Mouse (Mus musculus) midbrain, embryonic 16.5 days (tissue): ENCODE measurements around the gene Il15ra. TPM values are rescaled to one million over a fixed set of nuclear protein-coding genes. Genes with fewer than 3 reads are reported as not detected.
A peak's percentile ranks its signal among the peaks of the same experiment; 100 is the strongest.
"Not testable (repeated sequence)": the region's sequence is repeated elsewhere in the genome, so short reads cannot be mapped to it uniquely, and the experiment has no call there.

Source experiments
- ATAC-seq: fragments of 200-750 bp; cut with Nextera tagmentation; 2 replicates; pipeline ENCODE4 v1.8.0; 2017; ENCODE audit warnings: moderate TSS enrichment
- H3K27ac ChIP-seq: fragments of 300-500 bp; sonication (generic); 2 replicates; pipeline ENCODE4 v1.5.1; 2014; ENCODE audit warnings: mild to moderate bottlenecking, low read length, mixed read lengths
- H3K27me3 ChIP-seq: fragments of 300-500 bp; sonication (generic); 2 replicates; pipeline ENCODE4 v1.6.1; 2014; ENCODE audit warnings: low read depth, low read length, mixed read lengths; ENCODE audit not compliant: control insufficient read depth, insufficient read depth
- H3K36me3 ChIP-seq: fragments of 300-500 bp; sonication (generic); 2 replicates; pipeline ENCODE4 v1.6.1; 2014; ENCODE audit warnings: mild to moderate bottlenecking, low read length, moderate library complexity, mixed read lengths; ENCODE audit not compliant: control insufficient read depth, insufficient read depth
- H3K4me1 ChIP-seq: fragments of 300-500 bp; sonication (generic); 2 replicates; pipeline ENCODE4 v1.6.1; 2014; ENCODE audit warnings: mild to moderate bottlenecking, low read length, mixed read lengths; ENCODE audit not compliant: control insufficient read depth, insufficient read depth
- H3K4me2 ChIP-seq: fragments of 300-500 bp; sonication (generic); 2 replicates; pipeline ENCODE4 v1.6.1; 2014; ENCODE audit warnings: mild to moderate bottlenecking, low read length, mixed read lengths
- H3K4me3 ChIP-seq: fragments of 300-500 bp; sonication (generic); 2 replicates; pipeline ENCODE4 v1.5.1; 2014; ENCODE audit warnings: low read depth, mild to moderate bottlenecking, low read length, moderate library complexity, mixed read lengths
- H3K9ac ChIP-seq: fragments of 300-500 bp; sonication (generic); 2 replicates; pipeline ENCODE4 v1.6.1; 2014; ENCODE audit warnings: low read depth, low read length, mixed read lengths
- H3K9me3 ChIP-seq: fragments of 300-500 bp; sonication (generic); replicated peaks from 2 replicates; pipeline ENCODE4 v1.6.1; 2014; ENCODE audit warnings: mild to moderate bottlenecking, low read length, mixed read lengths; ENCODE audit not compliant: control insufficient read depth, poor library complexity, severe bottlenecking
- WGBS: fragments of 180-500 bp; shearing (Covaris S2); extraction: QIAGEN DNeasy Blood & Tissue Kit; methylation state at CpG from one replicate; pipeline ENCODE4 v1.1.7; 2014; 5-methylcytosine and 5-hydroxymethylcytosine counted together
- polyA plus RNA-seq: library from polyadenylated mRNA; unstranded; fragments of >200 nt; fragmentation: Nextera tagmentation; extraction: Ambion mirVana; gene quantifications from 2 replicates; pipeline ENCODE4 v1.2.1, GENCODE M21; 2015

The Il15ra gene
- polyA plus RNA-seq, 1 experiment from 2014 or later = 1.6 TPM

DNA sequence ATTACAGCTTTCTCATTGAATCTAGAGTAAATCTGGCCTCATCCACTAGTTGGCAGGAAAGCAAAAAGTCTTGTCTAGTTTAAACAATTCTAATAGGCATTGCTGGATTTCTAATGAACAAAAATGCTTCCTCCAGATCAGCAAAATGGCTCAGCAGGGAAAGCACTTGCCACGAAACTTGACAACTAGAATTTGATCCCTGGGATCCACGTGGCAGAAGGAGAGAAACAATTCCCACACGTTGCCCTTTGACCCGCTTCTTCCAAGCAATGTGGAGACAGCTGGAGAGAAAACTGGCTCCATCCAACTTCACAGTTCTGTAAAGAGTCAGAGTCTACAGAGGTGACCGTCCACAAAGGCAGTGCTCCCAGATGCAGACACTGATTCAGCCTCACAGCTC, 6.1 kb upstream of the Il15ra start:
- Histone ChIP-seq H3K4me1 (no peaks in the 10 kb centered on the region), H3K27me3 (no peaks in the 10 kb centered on the region), H3K9me3 (no peaks in the 10 kb centered on the region), H3K27ac (no peak overlapping the region), H3K4me3 (no peak overlapping the region), H3K9ac (no peak overlapping the region), H3K36me3 (no peaks in the 10 kb centered on the region), H3K4me2 (no peak overlapping the region)
- WGBS = 61% methylated on average over 5 of the region's 5 CpGs
- no peak for ATAC-seq

DNA sequence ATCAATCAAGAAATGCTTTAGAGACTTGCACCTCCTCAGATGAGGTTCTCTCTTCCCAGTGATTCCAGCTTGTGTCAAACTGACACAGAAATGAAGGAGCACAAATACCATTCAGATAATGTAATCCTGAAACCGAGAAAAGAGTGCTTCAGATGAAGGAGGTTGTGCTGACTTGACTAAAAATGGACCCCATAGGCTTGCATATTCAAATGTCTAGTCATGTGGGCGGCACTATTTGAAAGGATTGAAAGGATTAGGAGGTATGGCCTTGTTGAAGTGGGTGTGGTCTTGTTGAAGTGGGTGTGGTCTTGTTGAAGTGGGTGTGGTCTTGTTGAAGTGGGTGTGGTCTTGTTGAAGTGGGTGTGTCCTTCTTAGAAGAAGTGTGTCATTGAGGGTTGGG, 5.2 kb upstream of the Il15ra start:
- no peak for ATAC-seq
- peaks cover under 1% of the 10 kb centered on the region; the same call in 1 of the 2 replicates for H3K27me3 ChIP-seq
- no peaks in the 10 kb centered on the region for H3K9me3 ChIP-seq
- WGBS = 94% methylated on average over 2 of the region's 2 CpGs
- no peak overlapping the region for H3K9ac ChIP-seq
- H3K36me3 ChIP-seq = no peaks in the 10 kb centered on the region
- no peak overlapping the region for H3K4me3 ChIP-seq
- H3K4me2 ChIP-seq = no peak overlapping the region
- no peak overlapping the region for H3K27ac ChIP-seq
- no peaks in the 10 kb centered on the region for H3K4me1 ChIP-seq

DNA sequence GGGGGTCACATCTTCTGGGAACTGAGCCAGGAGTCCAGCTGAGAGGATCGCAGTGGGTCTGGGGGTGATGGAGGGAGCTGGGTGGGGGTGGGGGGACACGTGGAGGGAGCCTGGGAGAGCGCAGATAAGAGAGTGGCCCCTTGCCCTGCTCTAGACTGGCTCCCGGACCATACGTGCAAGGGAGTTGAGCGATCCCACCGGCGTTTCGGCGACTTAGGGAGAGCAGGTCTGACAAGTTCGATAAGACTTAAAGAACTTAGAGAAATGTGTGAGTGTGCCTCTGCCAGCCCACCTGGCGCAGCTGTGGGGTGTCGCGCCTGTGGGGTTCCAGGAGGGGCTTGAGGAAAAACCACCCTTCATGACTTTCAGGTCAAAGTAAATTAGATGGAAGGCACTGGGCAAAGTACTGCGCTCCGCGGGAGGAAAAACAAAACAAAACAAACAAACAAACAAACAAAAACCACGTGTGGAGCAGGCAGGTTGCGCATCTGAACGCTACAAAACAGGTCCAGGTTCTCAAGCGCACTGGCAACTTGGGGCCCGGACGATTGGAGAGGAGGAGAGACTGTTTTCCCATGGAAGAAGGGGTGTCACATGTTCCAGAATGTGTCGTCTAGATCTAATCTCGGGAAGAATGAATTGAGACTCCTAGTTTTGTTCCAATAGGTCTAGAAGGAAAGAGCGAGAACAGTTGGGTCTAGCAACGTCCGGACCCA, 1.1 kb downstream of the Il15ra start:
- Histone ChIP-seq H3K4me3 (peak overlapping the region; percentile 53), H3K4me2 (peak overlapping the region; percentile 100), H3K27ac (no peak overlapping the region), H3K27me3 (peaks cover 20% of the 10 kb centered on the region), H3K9me3 (no peaks in the 10 kb centered on the region), H3K36me3 (no peaks in the 10 kb centered on the region), H3K9ac (peak overlapping the region; percentile 63), H3K4me1 (peaks cover 12% of the 10 kb centered on the region)
- whole genome bisulfite sequencing = 3% methylated on average over 28 of the region's 28 CpGs
- peak; percentile 75 for ATAC-seq

DNA sequence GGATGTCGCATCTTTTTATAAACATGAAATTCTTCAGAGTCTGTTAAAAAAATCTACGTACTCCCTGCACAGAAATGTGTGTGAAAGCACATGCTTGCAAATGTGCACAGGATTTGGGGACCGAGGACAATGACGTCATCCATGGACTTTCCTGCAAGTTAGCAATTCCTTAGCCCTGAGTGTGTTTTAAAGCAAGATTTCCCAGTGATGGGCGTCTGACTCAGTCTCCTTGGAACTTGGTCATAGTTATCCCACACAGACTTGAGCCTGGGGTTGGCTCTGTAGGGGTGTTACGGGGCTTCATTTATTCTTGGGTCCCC, 1.6 kb downstream of the Il15ra start:
- Histone ChIP-seq H3K4me3 (no peak overlapping the region), H3K9ac (no peak overlapping the region), H3K27ac (no peak overlapping the region), H3K36me3 (no peaks in the 10 kb centered on the region), H3K9me3 (no peaks in the 10 kb centered on the region), H3K4me2 (peak overlapping the region; percentile 100), H3K27me3 (peaks cover 20% of the 10 kb centered on the region), H3K4me1 (peaks cover 12% of the 10 kb centered on the region)
- WGBS = 38% methylated on average over 6 of the region's 6 CpGs
- no peak for ATAC-seq

DNA sequence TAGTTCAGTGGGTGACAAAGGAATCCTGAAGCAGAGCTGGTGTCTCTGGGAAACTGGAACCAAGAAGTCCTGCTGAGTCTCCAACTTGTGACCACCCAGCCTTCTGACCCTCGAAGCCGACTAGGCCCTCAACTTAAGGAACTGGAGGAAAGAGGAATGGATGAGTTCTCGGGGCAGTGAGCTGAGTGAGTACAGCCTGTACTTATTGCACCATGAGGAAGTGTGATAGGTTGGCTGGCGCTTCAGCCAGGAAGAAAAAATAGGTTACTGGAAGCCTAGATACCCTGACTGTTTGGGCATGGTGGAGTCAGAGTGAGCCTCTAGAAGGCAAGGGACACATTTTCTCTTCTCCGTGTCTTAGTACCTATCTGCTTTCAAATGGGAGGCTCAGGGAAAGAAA, 3.4 kb downstream of the Il15ra start:
- no peak for ATAC-seq
- Histone ChIP-seq H3K27me3 (peaks cover 20% of the 10 kb centered on the region), H3K27ac (no peak overlapping the region), H3K36me3 (no peaks in the 10 kb centered on the region), H3K4me3 (no peak overlapping the region), H3K9me3 (no peaks in the 10 kb centered on the region), H3K9ac (no peak overlapping the region), H3K4me1 (peaks cover 12% of the 10 kb centered on the region), H3K4me2 (no peak overlapping the region)
- WGBS = 89% methylated on average over 5 of the region's 5 CpGs

DNA sequence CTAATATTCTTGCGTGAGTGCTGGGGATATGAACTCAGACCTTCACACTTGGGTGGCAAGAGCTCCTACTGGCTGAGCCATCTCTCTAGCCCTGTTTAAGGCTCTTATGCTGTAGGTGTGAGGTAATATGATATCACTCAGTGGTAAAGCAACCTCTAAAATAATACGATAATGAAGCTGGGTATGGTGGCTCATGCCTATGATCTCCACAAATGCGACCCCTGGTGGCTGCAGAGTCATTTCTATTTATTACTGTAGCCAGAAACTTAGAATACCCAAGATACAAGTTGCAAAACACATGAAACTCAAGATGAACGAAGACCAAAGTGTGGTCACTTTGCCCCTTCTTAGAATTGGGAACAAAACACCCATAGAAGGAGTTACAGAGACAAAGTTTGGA, 5.0 kb downstream of the Il15ra start:
- H3K4me3 ChIP-seq, H3K4me2 ChIP-seq, H3K36me3 ChIP-seq, H3K9me3 ChIP-seq, H3K9ac ChIP-seq, ATAC-seq, H3K27ac ChIP-seq: not testable (repeated sequence)
- 51% methylated on average over 4 of the region's 4 CpGs for WGBS
- Histone ChIP-seq H3K27me3 (peaks cover 18% of the 10 kb centered on the region), H3K4me1 (peaks cover 10% of the 10 kb centered on the region)

DNA sequence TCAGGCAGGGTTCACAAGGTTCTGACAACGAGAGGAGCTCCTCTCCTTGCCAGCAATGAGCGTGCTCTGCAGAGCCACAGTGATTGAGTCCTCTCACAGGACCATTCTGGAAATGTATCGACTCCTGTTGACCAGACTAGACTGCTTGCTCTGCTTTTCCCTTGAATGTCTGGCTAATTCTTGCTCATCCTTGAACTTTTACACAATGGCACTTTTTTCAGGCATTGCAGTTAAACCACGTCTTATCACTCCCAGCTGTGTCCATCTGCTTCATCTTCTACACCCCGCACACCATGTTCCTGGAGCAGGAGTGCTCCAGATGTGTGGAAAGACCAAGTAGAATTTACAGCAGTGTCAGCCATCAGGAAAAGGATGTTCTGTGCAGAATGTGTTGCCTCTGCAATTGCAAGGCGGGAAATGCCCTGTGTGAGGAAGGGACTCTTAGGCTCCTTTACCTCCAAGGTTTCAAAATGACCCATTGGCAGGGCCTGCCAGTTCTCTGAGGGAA, 7.4 kb downstream of the Il15ra start:
- ATAC-seq = no peak
- no peaks in the 10 kb centered on the region for H3K9me3 ChIP-seq
- H3K4me2 ChIP-seq = no peak overlapping the region
- no peak overlapping the region for H3K27ac ChIP-seq
- peaks cover 3% of the 10 kb centered on the region; the same call in 1 of the 2 replicates for H3K27me3 ChIP-seq
- H3K36me3 ChIP-seq = no peaks in the 10 kb centered on the region
- no peaks in the 10 kb centered on the region for H3K4me1 ChIP-seq
- no peak overlapping the region for H3K4me3 ChIP-seq
- no peak overlapping the region for H3K9ac ChIP-seq
- WGBS = 90% methylated on average over 6 of the region's 6 CpGs

DNA sequence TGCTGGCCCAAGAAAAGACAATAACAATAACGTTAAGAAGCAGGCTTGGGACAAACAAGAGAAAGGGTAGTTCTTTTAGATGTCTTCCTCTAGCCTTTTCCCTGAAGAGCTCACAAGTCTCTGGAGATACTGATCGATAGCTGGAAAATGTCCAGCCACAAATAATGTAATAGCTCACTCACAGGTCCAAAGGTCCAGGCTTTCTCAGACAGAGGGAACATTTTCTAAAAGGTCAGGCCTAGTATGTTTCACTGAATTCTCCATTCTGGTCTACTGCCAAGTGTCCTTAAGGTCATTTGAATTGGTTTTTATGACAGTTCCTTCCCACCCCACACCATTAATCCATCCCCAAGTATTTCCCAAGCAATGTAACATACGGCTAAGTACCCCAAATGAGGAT, 7.9 kb downstream of the Il15ra start:
- no peak overlapping the region for H3K4me2 ChIP-seq
- H3K9ac ChIP-seq = no peak overlapping the region
- H3K4me3 ChIP-seq = no peak overlapping the region
- no peaks in the 10 kb centered on the region for H3K27me3 ChIP-seq
- H3K27ac ChIP-seq = no peak overlapping the region
- H3K4me1 ChIP-seq = no peaks in the 10 kb centered on the region
- 79% methylated on average over 3 of the region's 3 CpGs for WGBS
- H3K36me3 ChIP-seq = no peaks in the 10 kb centered on the region
- no peaks in the 10 kb centered on the region for H3K9me3 ChIP-seq
- no peak for ATAC-seq

DNA sequence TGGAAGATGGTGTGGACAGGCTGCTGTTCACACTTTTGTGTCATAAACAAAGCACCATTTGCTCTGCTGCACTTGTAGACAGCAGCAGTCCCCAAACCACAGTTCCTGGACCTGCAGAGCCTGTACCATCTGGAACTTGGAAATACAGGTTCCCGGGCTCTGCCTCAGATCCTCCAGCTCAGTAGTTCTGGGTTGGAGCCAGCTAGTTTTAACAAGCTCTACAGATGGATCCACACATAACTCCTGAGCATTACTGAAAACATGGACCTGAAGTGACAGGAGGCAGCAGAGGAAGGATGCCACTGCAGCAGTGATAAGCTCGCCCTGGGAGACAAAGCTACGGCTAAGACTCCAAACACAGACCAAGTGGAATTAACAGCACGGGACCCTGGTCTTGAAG, 9.4 kb downstream of the Il15ra start:
- ATAC-seq = no peak
- Histone ChIP-seq H3K27ac (no peak overlapping the region), H3K9me3 (no peaks in the 10 kb centered on the region), H3K27me3 (no peaks in the 10 kb centered on the region), H3K36me3 (no peaks in the 10 kb centered on the region), H3K4me3 (no peak overlapping the region), H3K4me2 (no peak overlapping the region), H3K4me1 (no peaks in the 10 kb centered on the region), H3K9ac (no peak overlapping the region)
- 83% methylated on average over 4 of the region's 4 CpGs for WGBS
